Mouse (Mus musculus): ENCODE results near the gene Vmn2r100. TPM values are rescaled to one million over a fixed set of nuclear protein-coding genes. Genes with fewer than 3 reads are reported as not detected.

Vmn2r100 gene
- not detected for total RNA-seq (2021)
- long read RNA-seq, experiment 1, result 0 reads
- long read RNA-seq, experiment 2, result 0 reads

DNA sequence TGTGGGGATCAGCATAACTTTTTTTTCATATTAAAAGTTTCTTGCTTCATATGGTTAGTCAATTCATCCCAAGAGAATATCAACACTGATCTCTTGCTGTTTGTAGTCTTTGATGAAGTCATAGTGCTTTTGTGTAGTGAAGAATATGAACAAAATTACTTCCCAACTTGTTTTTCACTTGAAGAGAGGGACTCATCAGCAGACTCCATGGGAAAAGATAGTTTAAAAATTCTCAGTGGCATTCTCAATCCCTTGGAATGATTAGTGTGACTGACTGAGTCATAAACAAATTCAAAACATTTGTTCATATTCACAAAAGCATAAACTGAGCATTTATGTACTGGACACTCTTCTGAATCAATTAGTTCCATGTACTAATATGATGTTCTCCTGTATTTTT is at the start of gene Vmn2r100:
Vmn2r100 (plus strand) TSS at position 301 of the 400 bp plus-strand sequence.
- no peak for DNase-seq (ENCODE audit: low spot score in 2 of 2)

DNA sequence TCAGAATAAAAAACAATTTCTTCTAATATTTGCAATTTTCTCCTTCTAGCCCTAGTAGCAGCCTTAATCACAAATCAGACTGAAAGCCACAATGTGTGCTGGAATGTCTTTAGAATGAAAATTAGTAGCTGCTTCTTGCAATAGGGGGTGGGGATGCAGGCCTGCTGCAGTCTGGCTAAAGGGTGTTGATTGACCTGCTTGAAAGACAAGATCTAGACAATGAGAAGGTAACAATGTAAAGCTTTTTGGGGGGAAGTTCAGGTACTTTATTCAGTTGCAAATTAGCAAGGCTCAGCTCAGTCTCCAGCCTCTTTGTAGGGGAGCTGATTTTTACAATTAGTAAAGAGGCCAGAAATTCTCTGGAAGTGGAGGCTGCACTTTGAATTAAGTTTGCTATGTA is 21.7 kb upstream of the Vmn2r100 start:
- no peak for DNase-seq (ENCODE audit: low spot score in 2 of 2)

DNA sequence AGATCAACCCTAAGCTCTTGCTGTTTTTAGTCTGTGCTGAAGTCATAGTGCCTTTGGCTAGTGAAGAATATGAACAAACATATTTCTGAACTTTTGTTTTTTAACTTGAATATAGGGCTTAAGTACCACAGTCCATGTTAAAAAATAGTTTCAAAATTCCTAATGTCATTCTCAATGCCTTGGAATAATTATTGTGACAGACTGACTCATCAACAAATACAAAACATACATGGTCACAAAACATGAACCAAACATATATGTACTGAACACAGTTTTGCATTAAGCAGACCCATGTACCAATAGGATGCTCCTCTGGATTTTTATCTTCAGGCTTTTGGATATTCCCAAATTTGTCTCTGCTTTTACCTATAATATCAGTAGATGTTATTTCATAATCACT is 72.4 kb downstream of the Vmn2r100 start, which contains the start of gene Vmn2r101:
Vmn2r101 (plus strand) TSS at position 301 of the 400 bp plus-strand sequence.
- no peak for DNase-seq (ENCODE audit: low spot score in 2 of 2)

Other genes starting within 250 kb of the Vmn2r100 start
- gene Vmn2r99, start 142.8 kb upstream of the Vmn2r100 start, total RNA-seq (2021), result not detected
- not detected for gene Vmn2r101, start 72.5 kb downstream of the Vmn2r100 start, total RNA-seq (2021)
- gene Vmn2r102, start 155.6 kb downstream of the Vmn2r100 start, total RNA-seq (2021), result not detected

All from adrenal gland, adult 18-20 months (tissue).